Mouse (Mus musculus): ENCODE data around the gene Nmrk2. TPM values are rescaled to one million over a fixed set of nuclear protein-coding genes. Genes with fewer than 3 reads are reported as not detected.
A peak's percentile ranks its signal among the peaks of the same experiment; 100 is the strongest.

Gene Nmrk2
- not detected in 2 replicates for polyA plus RNA-seq (2015; fragmentation: Nextera tagmentation; extraction: Ambion mirVana)

DNA sequence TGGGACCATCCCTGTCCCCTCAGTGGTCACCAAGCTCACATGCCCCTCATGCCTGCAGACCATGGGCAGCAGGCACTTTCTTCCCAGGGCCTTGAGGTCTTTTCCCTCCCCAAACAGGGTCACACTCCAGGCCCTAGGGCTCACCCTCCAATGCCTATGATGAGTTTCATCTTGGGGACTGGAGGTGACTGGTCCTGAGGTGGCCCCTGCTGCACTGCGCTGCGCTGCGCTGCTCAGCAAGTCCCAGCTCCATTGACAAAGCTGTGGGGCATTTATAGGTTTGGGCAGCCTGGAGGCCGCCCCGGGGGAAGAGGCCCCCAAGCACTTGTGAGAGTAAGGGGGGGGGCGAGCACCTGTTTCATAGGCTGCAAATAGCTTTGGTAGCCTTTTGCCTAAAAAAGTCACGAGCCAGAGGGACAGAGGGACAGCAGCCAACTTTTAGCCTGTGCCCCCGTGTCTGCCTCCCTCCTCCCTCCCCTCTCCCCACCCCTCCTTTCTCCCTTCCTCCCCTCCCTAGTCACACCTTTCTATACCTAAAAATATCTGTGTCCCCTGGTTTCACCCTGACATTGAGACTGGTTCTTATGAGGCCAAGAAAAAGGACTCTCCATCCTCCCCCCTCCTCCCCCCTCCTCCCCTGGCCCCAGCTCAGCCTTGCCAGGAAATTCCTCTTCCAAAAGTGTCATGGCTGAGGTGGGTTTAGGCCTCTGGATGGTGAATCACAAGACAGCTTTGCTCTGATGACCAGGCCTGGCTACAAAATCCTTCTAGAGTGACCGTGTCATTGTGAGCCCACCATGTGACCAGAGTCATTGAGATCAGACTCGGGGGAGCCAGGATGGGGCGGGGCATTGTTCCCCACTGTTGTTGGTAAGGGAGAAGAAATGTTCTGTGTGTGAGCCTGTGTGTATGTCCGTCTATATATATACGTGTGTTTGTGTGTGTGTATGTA, at the start of gene Nmrk2:
Gene Nmrk2, minus strand, starts transcription at position 245 of the 952 bp plus-strand sequence.
- TF ChIP-seq CTCF (IDR thresholded peaks at IDR 0.05; ENCODE audit: low read depth) = no peak
- Histone ChIP-seq H3K9ac (ENCODE audit: low read depth, low read length) (no peak within 1 kb of the TSS), H3K4me3 (replicated peaks; ENCODE audit: low read depth, low read length) (no peak within 1 kb of the TSS), H3K4me1 (replicated peaks; ENCODE audit: insufficient read depth, low read length) (no peaks in the 10 kb centered on the region), H3K4me2 (ENCODE audit: low read length) (no peak within 1 kb of the TSS), H3K36me3 (ENCODE audit: insufficient read depth, low read length) (no peaks in the 10 kb centered on the region), H3K9me3 (replicated peaks; ENCODE audit: low read length) (no peaks in the 10 kb centered on the region), H3K27ac (no peak within 1 kb of the TSS), H3K27me3 (ENCODE audit: insufficient read depth, low read length) (0 out of 2 replicates have a peak, but pooled peaks cover 4% of the 10 kb centered on the region)
- WGBS = 63% methylated on average over 13 of the region's 13 CpGs
- ATAC-seq (replicated peaks; ENCODE audit: low FRiP score, low read depth) = no peak
- no peak for DNase-seq (ENCODE audit: low spot score)

- Histone ChIP-seq H3K36me3 (ENCODE audit: insufficient read depth, low read length) (no peaks in the 10 kb centered on the region), H3K9me3 (replicated peaks; ENCODE audit: low read length) (no peaks in the 10 kb centered on the region), H3K27me3 (ENCODE audit: insufficient read depth, low read length) (peaks cover 10% of the 10 kb centered on the region; the same call in 1 of the 2 replicates), H3K27ac (no peak overlapping the region), H3K4me1 (replicated peaks; ENCODE audit: insufficient read depth, low read length) (peaks cover 8% of the 10 kb centered on the region; the same call in 1 of the 2 replicates), H3K4me3 (replicated peaks; ENCODE audit: low read depth, low read length) (no peak overlapping the region), H3K4me2 (ENCODE audit: low read length) (no peak overlapping the region), H3K9ac (ENCODE audit: low read depth, low read length) (no peak overlapping the region)
- no peak for TF ChIP-seq CTCF (IDR thresholded peaks at IDR 0.05; ENCODE audit: low read depth)
- no peak for ATAC-seq (replicated peaks; ENCODE audit: low FRiP score, low read depth)
- WGBS = 79% methylated on average over 8 of the region's 8 CpGs
- no peak for DNase-seq (ENCODE audit: low spot score)
Measured at GRCm38 (mm10) chr10:81249442-81249841, 47.6 kb upstream of the Nmrk2 start.

- ATAC-seq (replicated peaks; ENCODE audit: low FRiP score, low read depth) = no peak
- H3K9ac ChIP-seq (ENCODE audit: low read depth, low read length) = no peak overlapping the region
- peaks cover 6% of the 10 kb centered on the region; the same call in 1 of the 2 replicates for H3K27me3 ChIP-seq (ENCODE audit: insufficient read depth, low read length)
- no peak overlapping the region for H3K4me3 ChIP-seq (replicated peaks; ENCODE audit: low read depth, low read length)
- H3K27ac ChIP-seq = no peak overlapping the region
- H3K36me3 ChIP-seq (ENCODE audit: insufficient read depth, low read length) = no peaks in the 10 kb centered on the region
- H3K9me3 ChIP-seq (replicated peaks; ENCODE audit: low read length) = no peaks in the 10 kb centered on the region
- 96% methylated on average over 2 of the region's 2 CpGs for WGBS
- H3K4me1 ChIP-seq (replicated peaks; ENCODE audit: insufficient read depth, low read length) = peaks cover 6% of the 10 kb centered on the region; the same call in 1 of the 2 replicates
- TF ChIP-seq CTCF (IDR thresholded peaks at IDR 0.05; ENCODE audit: low read depth) = no peak
- no peak overlapping the region for H3K4me2 ChIP-seq (ENCODE audit: low read length)
- no peak for DNase-seq (ENCODE audit: low spot score)
Measured at GRCm38 (mm10) chr10:81247804-81248203, 46.0 kb upstream of the Nmrk2 start.

GRCm38 (mm10) chr10:81245166-81245565, 43.3 kb upstream of the Nmrk2 start:
- Histone ChIP-seq H3K9me3 (replicated peaks; ENCODE audit: low read length) (no peaks in the 10 kb centered on the region), H3K9ac (ENCODE audit: low read depth, low read length) (no peak overlapping the region), H3K4me2 (ENCODE audit: low read length) (no peak overlapping the region), H3K27ac (no peak overlapping the region), H3K36me3 (ENCODE audit: insufficient read depth, low read length) (no peaks in the 10 kb centered on the region), H3K4me3 (replicated peaks; ENCODE audit: low read depth, low read length) (no peak overlapping the region), H3K4me1 (replicated peaks; ENCODE audit: insufficient read depth, low read length) (0 out of 2 replicates have a peak, but pooled peaks cover 2% of the 10 kb centered on the region), H3K27me3 (ENCODE audit: insufficient read depth, low read length) (peaks cover 4% of the 10 kb centered on the region; the same call in 1 of the 2 replicates)
- ATAC-seq (replicated peaks; ENCODE audit: low FRiP score, low read depth) (no peak), DNase-seq (ENCODE audit: low spot score) (no peak)
- WGBS = 85% methylated on average over 6 of the region's 6 CpGs
- TF ChIP-seq CTCF (IDR thresholded peaks at IDR 0.05; ENCODE audit: low read depth) = no peak

GRCm38 (mm10) chr10:81244595-81244994, 42.7 kb upstream of the Nmrk2 start:
- no peaks in the 10 kb centered on the region for H3K9me3 ChIP-seq (replicated peaks; ENCODE audit: low read length)
- 7% methylated on average over 17 of the region's 17 CpGs for WGBS
- no peaks in the 10 kb centered on the region for H3K36me3 ChIP-seq (ENCODE audit: insufficient read depth, low read length)
- 0 out of 2 replicates have a peak, but pooled peaks cover 2% of the 10 kb centered on the region for H3K4me1 ChIP-seq (replicated peaks; ENCODE audit: insufficient read depth, low read length)
- ATAC-seq (replicated peaks; ENCODE audit: low FRiP score, low read depth) (peak; percentile 58), DNase-seq (ENCODE audit: low spot score) (peak; percentile 80)
- no peak overlapping the region for H3K4me2 ChIP-seq (ENCODE audit: low read length)
- peak; percentile 94 for TF ChIP-seq CTCF (IDR thresholded peaks at IDR 0.05; ENCODE audit: low read depth)
- no peak overlapping the region for H3K27ac ChIP-seq
- H3K9ac ChIP-seq (ENCODE audit: low read depth, low read length) = no peak overlapping the region
- H3K4me3 ChIP-seq (replicated peaks; ENCODE audit: low read depth, low read length) = no peak overlapping the region
- peaks cover 8% of the 10 kb centered on the region; the same call in 1 of the 2 replicates for H3K27me3 ChIP-seq (ENCODE audit: insufficient read depth, low read length)

GRCm38 (mm10) chr10:81244146-81244545, 42.3 kb upstream of the Nmrk2 start:
- Histone ChIP-seq H3K9me3 (replicated peaks; ENCODE audit: low read length) (no peaks in the 10 kb centered on the region), H3K4me2 (ENCODE audit: low read length) (no peak overlapping the region), H3K27me3 (ENCODE audit: insufficient read depth, low read length) (peaks cover 8% of the 10 kb centered on the region; the same call in 1 of the 2 replicates), H3K4me1 (replicated peaks; ENCODE audit: insufficient read depth, low read length) (0 out of 2 replicates have a peak, but pooled peaks cover 2% of the 10 kb centered on the region), H3K9ac (ENCODE audit: low read depth, low read length) (no peak overlapping the region), H3K27ac (no peak overlapping the region), H3K4me3 (replicated peaks; ENCODE audit: low read depth, low read length) (no peak overlapping the region), H3K36me3 (ENCODE audit: insufficient read depth, low read length) (no peaks in the 10 kb centered on the region)
- no peak for DNase-seq (ENCODE audit: low spot score)
- TF ChIP-seq CTCF (IDR thresholded peaks at IDR 0.05; ENCODE audit: low read depth) = no peak
- 0 out of 2 replicates have a peak, but pooled peaks have one; percentile 11 for ATAC-seq (replicated peaks; ENCODE audit: low FRiP score, low read depth)
- WGBS = 73% methylated on average over 4 of the region's 4 CpGs
